Mouse (Mus musculus): ENCODE measurements at regions not wholly inside any gene's neighbourhood (a gene's known extent, or its start where the extent isn't known, plus 50 kb on each side); places are given as distances from the start of the nearest gene placed in this dataset.

GRCm38 (mm10) chr2:124718985-124719384, 348.9 kb upstream of the Slc24a5 start:
- no peak for DNase-seq

GRCm38 (mm10) chr2:124719820-124720478, 348.0 kb upstream of the Slc24a5 start:
- DNase-seq = no peak

GRCm38 (mm10) chr2:124720593-124721445, 347.1 kb upstream of the Slc24a5 start:
- peak; percentile 26 for DNase-seq

GRCm38 (mm10) chr2:124724171-124724570, 343.8 kb upstream of the Slc24a5 start:
- no peak for DNase-seq

- DNase-seq = no peak
Observed at GRCm38 (mm10) chr2:124724827-124725480, 343.0 kb upstream of the Slc24a5 start.

GRCm38 (mm10) chr2:124727979-124728378, 339.9 kb upstream of the Slc24a5 start:
- DNase-seq = no peak

- no peak for DNase-seq
Observed at GRCm38 (mm10) chr2:124732593-124732992, 335.3 kb upstream of the Slc24a5 start.

GRCm38 (mm10) chr2:124740848-124741247, 327.1 kb upstream of the Slc24a5 start:
- DNase-seq = no peak

GRCm38 (mm10) chr2:124742964-124743363, 325.0 kb upstream of the Slc24a5 start:
- no peak for DNase-seq

- DNase-seq = no peak
Observed at GRCm38 (mm10) chr2:124745045-124745444, 322.9 kb upstream of the Slc24a5 start.

- DNase-seq = no peak
Observed at GRCm38 (mm10) chr2:124747119-124747518, 320.8 kb upstream of the Slc24a5 start.

- DNase-seq = peak; percentile 58
Observed at GRCm38 (mm10) chr2:124747627-124748026, 320.3 kb upstream of the Slc24a5 start.

GRCm38 (mm10) chr2:124751832-124752231, 316.1 kb upstream of the Slc24a5 start:
- no peak for DNase-seq

- DNase-seq = no peak
Observed at GRCm38 (mm10) chr2:124753717-124754116, 314.2 kb upstream of the Slc24a5 start.

GRCm38 (mm10) chr2:124755244-124755643, 312.7 kb upstream of the Slc24a5 start:
- no peak for DNase-seq

- no peak for DNase-seq
Observed at GRCm38 (mm10) chr2:124758992-124759391, 308.9 kb upstream of the Slc24a5 start.

GRCm38 (mm10) chr2:124763650-124764049, 304.3 kb upstream of the Slc24a5 start:
- no peak for DNase-seq

- no peak for DNase-seq
Observed at GRCm38 (mm10) chr2:124764186-124764910, 303.6 kb upstream of the Slc24a5 start.

GRCm38 (mm10) chr2:124769267-124769967, 298.5 kb upstream of the Slc24a5 start:
- DNase-seq = no peak

- no peak for DNase-seq
Observed at GRCm38 (mm10) chr2:124770028-124770427, 297.9 kb upstream of the Slc24a5 start.

- no peak for DNase-seq
Observed at GRCm38 (mm10) chr2:124772055-124772708, 295.7 kb upstream of the Slc24a5 start.

GRCm38 (mm10) chr2:124775737-124776136, 292.2 kb upstream of the Slc24a5 start:
- no peak for DNase-seq
